Mouse (Mus musculus) left cerebral cortex, postnatal 14 days (tissue): ENCODE data around the gene Mark4. TPM values are rescaled to one million over a fixed set of nuclear protein-coding genes. Genes with fewer than 3 reads are reported as not detected.

Experiments used
- DNase-seq, 2 experiments: peaks; one replicate each; pipeline ENCODE4 v3.0.0; 2021 to 2022; ENCODE audit warnings: low spot score in 2 of 2, mixed read lengths in 1 of 2
- intact Hi-C: fragments of 180-260 bp; cut with DNase I; formaldehyde crosslinking; loops from one replicate; pipeline ENCODE4 v1.15.1; 2025
- total RNA-seq, 2 experiments: library from RNA; stranded (reverse); gene quantifications; 2 replicates each; pipeline ENCODE4 v1.2.3; 2021

The Mark4 gene
- total RNA-seq, 2 experiments from 2014 or later: 89.9 to 96.7 TPM

DNA sequence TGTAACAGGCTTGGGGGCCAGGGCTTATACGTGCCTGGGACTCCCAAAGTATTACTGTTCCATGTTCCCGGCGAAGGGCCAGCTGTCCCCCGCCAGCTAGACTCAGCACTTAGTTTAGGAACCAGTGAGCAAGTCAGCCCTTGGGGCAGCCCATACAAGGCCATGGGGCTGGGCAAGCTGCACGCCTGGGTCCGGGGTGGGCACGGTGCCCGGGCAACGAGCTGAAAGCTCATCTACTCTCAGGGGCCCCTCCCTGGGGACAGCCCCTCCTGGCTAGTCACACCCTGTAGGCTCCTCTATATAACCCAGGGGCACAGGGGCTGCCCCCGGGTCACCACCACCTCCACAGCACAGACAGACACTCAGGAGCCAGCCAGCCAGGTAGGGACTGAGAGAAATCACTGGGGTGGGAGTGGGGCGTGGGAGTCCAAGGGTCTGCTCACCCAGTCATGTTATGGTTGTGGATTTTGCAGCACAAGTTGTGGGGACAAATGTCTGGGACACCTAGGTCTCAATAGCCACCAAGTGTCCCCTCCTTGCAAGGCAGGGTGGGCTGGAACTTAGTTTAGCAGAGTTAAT is 47.8 kb downstream of the Mark4 start:
- intact Hi-C loops: no loop called here

GRCm38 (mm10) chr7:19409753-19410152 is 48.9 kb downstream of the Mark4 start:
- intact Hi-C loops: loop anchor here (10.0 kb wide), 3 partner anchors 165 to 285 kb away; partner anchors contain the start of genes Apoc1, Apoe, Gemin7 and Zfp296
- no peak for DNase-seq

More for the DNA sequence above, 47.8 kb downstream of the Mark4 start:
- DNase-seq: no peak

DNA sequence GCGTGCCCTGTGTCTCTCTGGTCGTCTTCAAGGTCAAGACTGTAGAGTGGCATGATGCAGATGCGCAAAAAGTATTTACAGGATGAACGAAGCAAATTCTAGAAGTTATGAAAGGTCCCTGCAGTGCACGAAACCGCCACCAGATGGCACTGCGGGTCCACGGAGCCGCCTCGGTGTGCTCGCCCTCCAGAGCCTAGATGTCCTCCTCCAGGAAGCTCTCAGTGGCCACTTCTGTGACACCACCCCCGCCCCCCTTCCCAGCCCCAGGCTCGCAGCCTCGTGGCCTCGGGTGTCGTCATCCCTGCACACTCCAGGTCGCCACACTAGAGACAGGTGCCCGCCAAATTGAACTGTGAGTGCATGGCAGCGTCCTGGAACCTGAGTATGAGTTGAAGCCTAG is 53.2 kb downstream of the Mark4 start:
- peak; percentile 79 to 85 for DNase-seq
- intact Hi-C loops: loop anchor here (10.0 kb wide), 3 partner anchors 169 to 289 kb away; partner anchors contain the start of genes Apoc1, Apoe, Gemin7 and Zfp296

DNA sequence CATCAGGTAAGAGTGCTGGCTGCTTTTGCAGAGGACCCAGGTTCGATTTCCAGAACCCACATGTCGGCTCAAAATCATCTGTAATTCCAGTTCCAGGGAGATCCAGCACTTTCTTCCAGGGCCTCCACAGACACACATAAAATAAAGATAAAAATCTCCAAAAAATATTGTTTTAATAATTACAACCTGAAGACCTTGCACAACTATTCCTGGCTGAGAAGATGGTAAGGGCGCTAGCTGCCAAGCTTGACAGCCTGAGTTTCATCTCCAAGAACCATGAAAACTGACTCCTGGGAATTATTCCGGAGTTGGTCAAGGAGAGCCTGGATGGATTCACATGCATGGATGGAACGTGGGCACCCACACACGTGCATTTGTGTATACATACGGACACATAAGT is 54.1 kb downstream of the Mark4 start, which contains the start of gene Ckm:
Gene Ckm, plus strand, starts transcription at position 301 of the 400 bp plus-strand sequence.
- intact Hi-C loops: loop anchor here (10.0 kb wide), 3 partner anchors 170 to 290 kb away; partner anchors contain the start of genes Apoc1, Apoe, Gemin7 and Zfp296
- DNase-seq: no peak

DNA sequence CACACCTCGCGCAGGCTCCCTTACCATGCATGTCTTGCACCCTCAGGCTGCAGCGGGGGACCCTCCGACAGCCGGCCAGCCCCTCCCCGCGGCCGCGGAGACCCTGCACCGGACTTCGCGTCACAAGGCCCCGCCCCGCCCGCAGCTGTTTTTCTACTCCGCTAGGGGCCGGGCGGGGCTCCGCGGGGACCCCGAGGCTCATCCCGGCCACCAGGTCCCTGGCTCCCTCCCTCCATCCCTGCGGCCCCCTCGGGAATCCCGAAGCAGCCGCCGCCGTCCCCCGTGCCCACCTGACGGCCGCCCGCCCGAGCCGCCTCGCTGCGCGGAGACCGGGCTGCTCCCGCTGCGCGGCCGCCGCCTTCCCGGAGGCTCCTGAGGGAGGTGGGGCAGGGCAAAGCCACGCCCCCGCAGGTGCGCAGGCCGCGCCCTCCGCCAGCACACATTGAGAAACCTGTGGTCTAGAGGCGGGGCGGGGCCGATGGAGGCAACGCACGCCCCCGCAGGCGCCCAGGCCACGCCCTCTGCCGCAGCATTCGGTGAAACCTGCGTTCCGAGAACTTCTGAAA is 54.8 kb downstream of the Mark4 start, which contains the start of gene Klc3:
Gene Klc3, minus strand, starts transcription at position 374 of the 566 bp plus-strand sequence.
- intact Hi-C loops: loop anchor here (10.0 kb wide), 3 partner anchors 171 to 291 kb away; partner anchors contain the start of genes Apoc1, Apoe, Gemin7 and Zfp296
- no peak for DNase-seq

- intact Hi-C loops: loop anchor here (10.0 kb wide), 3 partner anchors 172 to 292 kb away; partner anchors contain the start of genes Apoc1, Apoe, Gemin7 and Zfp296
- DNase-seq: no peak
These were observed 56.0 kb downstream of the Mark4 start for GRCm38 (mm10) chr7:19402535-19403112.

DNA sequence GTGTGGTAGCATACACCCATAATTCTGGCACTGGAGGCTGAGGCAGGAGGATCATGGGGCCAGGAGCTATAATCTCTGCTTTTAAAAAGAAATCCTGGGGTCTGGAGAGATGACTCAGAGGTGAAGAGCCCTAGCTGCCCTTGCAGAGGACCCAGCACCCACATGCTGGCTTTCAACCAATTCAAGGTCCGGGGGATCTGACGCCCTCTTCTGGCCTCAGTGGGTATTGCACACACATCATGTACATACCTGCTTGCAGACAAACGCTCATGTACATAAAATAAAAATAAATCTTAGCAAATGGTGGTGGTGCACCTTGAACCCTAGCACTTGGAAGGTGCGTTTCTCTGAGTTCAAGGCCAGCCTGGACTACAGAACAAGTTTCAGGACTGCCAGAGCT is 57.7 kb downstream of the Mark4 start:
- intact Hi-C loops: loop anchor here (10.0 kb wide), 3 partner anchors 174 to 294 kb away; partner anchors contain the start of genes Apoc1, Apoe, Gemin7 and Zfp296
- no peak for DNase-seq

- intact Hi-C loops: loop anchor here (10.0 kb wide), 3 partner anchors 175 to 295 kb away; partner anchors contain the start of genes Apoc1, Apoe, Gemin7 and Zfp296
These were observed 58.9 kb downstream of the Mark4 start for GRCm38 (mm10) chr7:19399496-19400280.

GRCm38 (mm10) chr7:19394484-19394883 is 64.1 kb downstream of the Mark4 start:
- no peak for DNase-seq
- intact Hi-C loops: no loop called here

More at GRCm38 (mm10) chr7:19399496-19400280, 58.9 kb downstream of the Mark4 start:
- DNase-seq: no peak

GRCm38 (mm10) chr7:19388699-19389413 is 69.8 kb downstream of the Mark4 start:
- DNase-seq: peak in 1 of 2 experiments; percentile 64
- intact Hi-C loops: no loop called here

GRCm38 (mm10) chr7:19383708-19384107 is 74.9 kb downstream of the Mark4 start:
- no peak for DNase-seq
- intact Hi-C loops: no loop called here

DNA sequence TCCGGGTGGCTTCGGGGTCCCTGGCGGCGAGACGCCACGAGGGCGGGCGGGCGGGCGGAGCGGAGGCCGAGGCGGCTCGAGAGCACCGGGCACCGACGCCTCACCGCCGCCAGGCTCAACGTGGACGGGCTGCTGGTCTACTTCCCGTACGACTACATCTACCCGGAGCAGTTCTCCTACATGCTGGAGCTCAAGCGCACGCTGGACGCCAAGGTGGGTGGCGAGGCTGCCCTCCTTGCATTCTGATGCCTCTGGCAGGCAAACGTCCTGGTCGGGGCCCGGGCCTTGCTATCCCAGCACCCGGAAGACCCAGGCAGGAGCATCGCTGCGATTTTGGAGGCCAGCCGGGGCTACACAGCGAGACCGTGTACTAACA is 76.5 kb downstream of the Mark4 start:
- intact Hi-C loops: no loop called here
- DNase-seq: no peak

- intact Hi-C loops: no loop called here
- DNase-seq: peak; percentile 99
These were observed 77.0 kb downstream of the Mark4 start, which contains the start of gene Ercc2 for GRCm38 (mm10) chr7:19381377-19382165. TSS of gene Ercc2 (plus strand) at chr7:19382010.

GRCm38 (mm10) chr7:19378049-19378448 is 80.6 kb downstream of the Mark4 start:
- intact Hi-C loops: no loop called here

GRCm38 (mm10) chr7:19376019-19376418 is 82.6 kb downstream of the Mark4 start:
- intact Hi-C loops: no loop called here

More at GRCm38 (mm10) chr7:19378049-19378448, 80.6 kb downstream of the Mark4 start:
- no peak for DNase-seq

DNA sequence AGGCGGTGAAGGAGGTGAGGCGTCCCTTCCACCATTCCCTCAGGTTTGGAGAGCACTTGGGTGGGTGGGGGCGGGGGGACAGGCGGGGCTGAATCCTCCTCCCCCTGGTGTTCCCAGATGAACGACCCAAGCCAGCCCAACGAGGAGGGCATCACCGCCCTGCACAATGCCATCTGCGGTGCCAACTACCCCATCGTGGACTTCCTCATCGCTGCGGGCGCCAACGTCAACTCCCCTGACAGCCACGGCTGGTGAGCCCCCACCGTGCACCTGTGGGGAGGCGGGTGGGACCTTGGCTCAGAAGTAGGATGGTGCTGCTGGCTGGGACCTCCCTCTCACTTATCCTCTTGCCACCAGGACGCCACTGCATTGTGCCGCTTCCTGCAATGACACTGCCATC is 83.3 kb downstream of the Mark4 start:
- intact Hi-C loops: no loop called here

More at GRCm38 (mm10) chr7:19376019-19376418, 82.6 kb downstream of the Mark4 start:
- no peak for DNase-seq

More for the DNA sequence above, 83.3 kb downstream of the Mark4 start:
- no peak for DNase-seq
